Mouse (Mus musculus): ENCODE measurements around the gene Mtch2. TPM values are rescaled to one million over a fixed set of nuclear protein-coding genes. Genes with fewer than 3 reads are reported as not detected.
"Not testable (repeated sequence)": the region's sequence is repeated elsewhere in the genome, so short reads cannot be mapped to it uniquely, and the experiment has no call there.

Gene Mtch2
- total RNA-seq (2022), result 100 to 1,000 TPM; 136 to 235 (median 166) TPM

- DNase-seq, result peak; percentile 98
These were observed at the start of gene Mtch2 for GRCm38 (mm10) chr2:90846955-90847680. TSS of gene Mtch2 (plus strand) at chr2:90847155.

GRCm38 (mm10) chr2:90808241-90809126, 38.5 kb upstream of the Mtch2 start:
- no peak for DNase-seq

GRCm38 (mm10) chr2:90810751-90811150, 36.2 kb upstream of the Mtch2 start:
- no peak for DNase-seq

- DNase-seq, result no peak
These were observed 31.7 kb upstream of the Mtch2 start for GRCm38 (mm10) chr2:90815266-90815665.

GRCm38 (mm10) chr2:90816144-90816543, 30.8 kb upstream of the Mtch2 start:
- DNase-seq, result no peak

- no peak for DNase-seq
These were observed 28.2 kb upstream of the Mtch2 start for GRCm38 (mm10) chr2:90818710-90819109.

GRCm38 (mm10) chr2:90820894-90821293, 26.1 kb upstream of the Mtch2 start:
- DNase-seq, result no peak

GRCm38 (mm10) chr2:90822978-90823377, 24.0 kb upstream of the Mtch2 start:
- DNase-seq, result no peak

- DNase-seq, result no peak
These were observed 23.2 kb upstream of the Mtch2 start for GRCm38 (mm10) chr2:90823781-90824180.

- DNase-seq, result not testable (repeated sequence)
These were observed 22.4 kb upstream of the Mtch2 start for GRCm38 (mm10) chr2:90824528-90824927.

GRCm38 (mm10) chr2:90825515-90826172, 21.3 kb upstream of the Mtch2 start:
- no peak for DNase-seq

GRCm38 (mm10) chr2:90828739-90829138, 18.2 kb upstream of the Mtch2 start:
- DNase-seq, result no peak

- DNase-seq, result no peak
These were observed 13.5 kb upstream of the Mtch2 start for GRCm38 (mm10) chr2:90833502-90833901.

GRCm38 (mm10) chr2:90838621-90839020, 8.3 kb upstream of the Mtch2 start:
- no peak for DNase-seq

- no peak for DNase-seq
These were observed 3.3 kb upstream of the Mtch2 start for GRCm38 (mm10) chr2:90843666-90844065.

GRCm38 (mm10) chr2:90844262-90844661, 2.7 kb upstream of the Mtch2 start:
- DNase-seq, result no peak

GRCm38 (mm10) chr2:90845234-90845633, 1.7 kb upstream of the Mtch2 start:
- no peak for DNase-seq

- peak; percentile 21 for DNase-seq
These were observed 784 bp upstream of the Mtch2 start for GRCm38 (mm10) chr2:90846171-90846570.

GRCm38 (mm10) chr2:90846597-90846954, 379 bp upstream of the Mtch2 start:
- no peak for DNase-seq

- DNase-seq, result no peak
These were observed 711 bp downstream of the Mtch2 start for GRCm38 (mm10) chr2:90847681-90848050.

GRCm38 (mm10) chr2:90848331-90848730, 1.4 kb downstream of the Mtch2 start:
- no peak for DNase-seq

- DNase-seq, result no peak
These were observed 3.4 kb downstream of the Mtch2 start for GRCm38 (mm10) chr2:90850401-90850800.

GRCm38 (mm10) chr2:90861486-90861885, 14.5 kb downstream of the Mtch2 start:
- no peak for DNase-seq

Data from adrenal gland, adult 8-10 months (tissue).